Mouse (Mus musculus) hindbrain, embryonic 11.5 days (tissue): ENCODE results near the gene Clcn6. TPM values are rescaled to one million over a fixed set of nuclear protein-coding genes. Genes with fewer than 3 reads are reported as not detected.
A peak's percentile ranks its signal among the peaks of the same experiment; 100 is the strongest.

ENCODE experiments used
- ATAC-seq: fragments of 200-750 bp; cut with Nextera tagmentation; 2 replicates; pipeline ENCODE4 v1.8.0; 2017; ENCODE audit warnings: mild to moderate bottlenecking, moderate TSS enrichment, moderate library complexity; ENCODE audit not compliant: low FRiP score
- DNase-seq: peaks from one replicate; pipeline ENCODE4 v3.0.0-alpha.2; 2015; ENCODE audit warnings: low spot score
- H3K27ac ChIP-seq: fragments of 300-500 bp; sonication (generic); 2 replicates; pipeline ENCODE4 v1.5.1; 2014; ENCODE audit warnings: mild to moderate bottlenecking, low read depth, low read length
- H3K27me3 ChIP-seq: fragments of 300-500 bp; sonication (generic); 2 replicates; pipeline ENCODE4 v1.6.1; 2014; ENCODE audit warnings: mild to moderate bottlenecking, low read length, moderate library complexity, mixed read lengths; ENCODE audit not compliant: control insufficient read depth, insufficient read depth
- H3K36me3 ChIP-seq: fragments of 300-500 bp; sonication (generic); 2 replicates; pipeline ENCODE4 v1.6.1; 2014; ENCODE audit warnings: mild to moderate bottlenecking, low read length, moderate library complexity, mixed read lengths; ENCODE audit not compliant: control insufficient read depth, insufficient read depth
- H3K4me1 ChIP-seq: fragments of 300-500 bp; sonication (generic); replicated peaks from 2 replicates; pipeline ENCODE4 v1.6.1; 2014; ENCODE audit warnings: low read length, mixed read lengths; ENCODE audit not compliant: control insufficient read depth, insufficient read depth
- H3K4me2 ChIP-seq: fragments of 300-500 bp; sonication (generic); replicated peaks from 2 replicates; pipeline ENCODE4 v1.6.1; 2014; ENCODE audit warnings: mild to moderate bottlenecking, low read depth, low read length
- H3K4me3 ChIP-seq: fragments of 300-500 bp; sonication (generic); 2 replicates; pipeline ENCODE4 v1.5.1; 2014; ENCODE audit warnings: low read depth, low read length
- H3K9ac ChIP-seq: fragments of 300-500 bp; sonication (generic); 2 replicates; pipeline ENCODE4 v1.6.1; 2014; ENCODE audit warnings: low read depth, low read length
- H3K9me3 ChIP-seq: fragments of 300-500 bp; sonication (generic); 2 replicates; pipeline ENCODE4 v1.6.1; 2016; ENCODE audit warnings: low read length; ENCODE audit not compliant: control insufficient read depth
- WGBS: fragments of 180-500 bp; shearing (Covaris S2); extraction: QIAGEN DNeasy Blood & Tissue Kit; methylation state at CpG from one replicate; pipeline ENCODE4 v1.1.7; 2014; 5-methylcytosine and 5-hydroxymethylcytosine counted together
- polyA plus RNA-seq: library from polyadenylated mRNA; unstranded; fragments of >200 nt; fragmentation: Nextera tagmentation; extraction: Ambion mirVana; gene quantifications from 2 replicates; pipeline ENCODE4 v1.2.1, GENCODE M21; 2014

The Clcn6 gene
- polyA plus RNA-seq, 1 experiment from 2014 or later = 26.2 TPM

- H3K27me3 ChIP-seq = no peaks in the 10 kb centered on the region
- H3K4me3 ChIP-seq = no peak within 1 kb of the TSS
- ATAC-seq (0 out of 2 replicates have a peak, but pooled peaks have one; percentile 31), DNase-seq (no peak)
- H3K9me3 ChIP-seq = no peaks in the 10 kb centered on the region
- H3K36me3 ChIP-seq = peaks cover 6% of the 10 kb centered on the region
- WGBS = 50% methylated on average over 12 of the region's 12 CpGs
- peak within 1 kb of the TSS; percentile 48 for H3K27ac ChIP-seq
- H3K4me1 ChIP-seq = no peaks in the 10 kb centered on the region
- no peak within 1 kb of the TSS for H3K4me2 ChIP-seq
- no peak within 1 kb of the TSS for H3K9ac ChIP-seq
Observed at GRCm38 (mm10) chr4:148000202-148000772, 38.3 kb downstream of the Clcn6 start, which contains the start of gene Nppa. Gene Nppa (plus strand): TSS chr4:148000722.

GRCm38 (mm10) chr4:147995311-147995710 lies 43.3 kb downstream of the Clcn6 start:
- Histone ChIP-seq H3K4me1 (no peaks in the 10 kb centered on the region), H3K4me2 (no peak overlapping the region), H3K27me3 (no peaks in the 10 kb centered on the region), H3K4me3 (no peak overlapping the region), H3K9me3 (no peaks in the 10 kb centered on the region), H3K9ac (no peak overlapping the region), H3K36me3 (no peaks in the 10 kb centered on the region), H3K27ac (no peak overlapping the region)
- WGBS = 80% methylated on average over 3 of the region's 3 CpGs
- ATAC-seq (no peak), DNase-seq (no peak)

DNA sequence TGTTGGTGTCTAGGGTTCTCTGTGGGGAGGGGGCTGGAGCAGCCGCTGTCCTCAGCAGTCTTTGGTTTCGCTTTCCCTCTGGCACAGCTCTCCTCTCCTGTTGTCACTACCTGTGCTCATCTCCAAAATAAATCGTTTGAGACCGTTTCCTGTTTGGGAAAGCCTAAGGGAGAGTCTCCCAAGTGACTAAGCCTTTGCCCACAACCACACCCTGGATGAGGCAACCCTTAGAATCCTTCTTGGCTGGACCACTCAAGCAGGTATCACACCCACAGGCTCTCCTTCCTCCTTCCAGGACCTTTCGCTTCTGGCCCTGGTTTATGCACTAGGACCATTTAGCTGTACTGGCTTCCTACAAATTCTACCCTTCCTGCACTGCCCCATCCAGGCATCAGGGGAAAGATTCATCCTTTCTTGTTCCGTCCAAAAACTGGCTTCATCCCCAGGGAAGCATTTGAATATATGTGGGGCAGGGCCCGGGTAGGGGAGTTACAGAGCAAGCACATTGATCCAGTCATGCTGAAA lies 45.0 kb downstream of the Clcn6 start:
- no peaks in the 10 kb centered on the region for H3K36me3 ChIP-seq
- no peak for DNase-seq
- H3K4me3 ChIP-seq = no peak overlapping the region
- H3K9ac ChIP-seq = no peak overlapping the region
- H3K27me3 ChIP-seq = no peaks in the 10 kb centered on the region
- no peak overlapping the region for H3K27ac ChIP-seq
- H3K4me1 ChIP-seq = no peaks in the 10 kb centered on the region
- H3K4me2 ChIP-seq = no peak overlapping the region
- no peaks in the 10 kb centered on the region for H3K9me3 ChIP-seq
- no peak for ATAC-seq
- 71% methylated on average over 7 of the region's 7 CpGs for WGBS

DNA sequence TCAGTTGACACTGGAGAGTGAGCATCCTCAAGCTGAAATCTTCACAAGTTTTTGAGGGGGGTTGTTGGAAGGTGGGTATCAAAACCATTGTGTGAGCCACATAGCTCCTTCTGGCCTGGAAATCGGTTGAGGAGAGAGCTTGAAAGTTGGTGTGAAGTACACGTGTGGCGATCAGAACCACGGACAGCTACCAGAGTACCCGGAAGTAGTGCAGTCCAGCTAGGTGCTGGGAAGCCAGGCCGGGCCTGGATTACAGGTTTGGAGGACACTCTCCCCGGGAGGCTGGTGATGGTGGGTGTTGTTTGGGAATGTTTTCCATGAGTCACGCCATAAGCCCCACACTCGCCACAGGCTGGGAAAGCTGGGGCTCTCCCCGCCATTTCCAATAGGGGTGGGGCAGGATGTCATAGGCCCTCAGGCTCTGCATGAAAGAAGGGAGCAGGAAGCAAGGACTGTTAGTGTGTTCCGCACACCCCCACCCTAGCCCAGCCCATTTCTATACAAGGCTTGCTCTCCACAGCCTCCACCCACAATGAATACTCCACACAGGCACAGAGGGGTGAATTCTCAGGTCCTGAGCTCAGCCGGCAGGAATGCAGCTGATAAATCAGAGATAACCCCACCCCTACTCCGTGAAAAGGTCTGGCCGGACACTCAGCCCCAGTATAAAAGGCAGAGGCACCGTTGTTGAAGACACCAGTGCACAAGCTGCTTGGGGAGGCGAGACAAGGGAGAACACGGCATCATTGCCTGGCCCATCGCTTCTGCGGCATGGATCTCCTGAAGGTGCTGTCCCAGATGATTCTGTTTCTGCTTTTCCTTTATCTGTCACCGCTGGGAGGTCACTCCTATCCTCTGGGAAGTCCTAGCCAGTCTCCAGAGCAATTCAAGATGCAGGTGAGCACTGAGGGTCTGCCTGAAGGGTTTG lies 53.2 kb downstream of the Clcn6 start, which contains the start of gene Nppb:
Gene Nppb (plus strand): TSS at position 584 of the 928 bp plus-strand sequence.
- no peak within 1 kb of the TSS for H3K4me2 ChIP-seq
- no peak within 1 kb of the TSS for H3K4me3 ChIP-seq
- H3K9ac ChIP-seq = no peak within 1 kb of the TSS
- no peak for ATAC-seq
- peak; percentile 45 for DNase-seq
- no peaks in the 10 kb centered on the region for H3K9me3 ChIP-seq
- no peaks in the 10 kb centered on the region for H3K36me3 ChIP-seq
- H3K4me1 ChIP-seq = no peaks in the 10 kb centered on the region
- H3K27ac ChIP-seq = no peak within 1 kb of the TSS
- H3K27me3 ChIP-seq = no peaks in the 10 kb centered on the region
- 42% methylated on average over 20 of the region's 20 CpGs for WGBS

DNA sequence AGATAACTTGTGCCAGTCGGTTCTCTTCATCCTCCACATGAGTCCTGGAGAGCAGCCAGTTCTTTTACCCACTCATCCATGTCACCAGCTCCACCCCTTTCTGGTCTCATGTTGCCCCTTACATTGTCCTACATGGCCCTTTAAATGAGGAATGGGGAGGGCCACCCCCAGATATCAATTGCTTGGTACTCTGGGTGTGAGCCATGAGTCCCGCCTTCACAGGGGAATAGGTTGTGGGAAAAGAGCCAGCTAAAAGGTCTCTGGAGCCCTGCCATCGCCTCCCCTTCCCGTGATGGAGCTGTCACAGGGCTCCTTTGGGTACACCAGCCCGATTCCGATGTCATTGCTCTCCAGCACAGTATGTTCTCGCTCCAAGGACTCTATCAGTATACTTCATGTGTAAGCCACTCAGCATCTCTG lies 59.2 kb downstream of the Clcn6 start:
- Histone ChIP-seq H3K27me3 (no peaks in the 10 kb centered on the region), H3K9ac (no peak overlapping the region), H3K4me2 (no peak overlapping the region), H3K4me1 (no peaks in the 10 kb centered on the region), H3K9me3 (no peaks in the 10 kb centered on the region), H3K36me3 (no peaks in the 10 kb centered on the region), H3K4me3 (no peak overlapping the region), H3K27ac (no peak overlapping the region)
- 80% methylated on average over 7 of the region's 7 CpGs for WGBS
- ATAC-seq (no peak), DNase-seq (no peak)

GRCm38 (mm10) chr4:147978391-147978790 lies 60.2 kb downstream of the Clcn6 start:
- Histone ChIP-seq H3K9ac (no peak overlapping the region), H3K4me1 (no peaks in the 10 kb centered on the region), H3K27ac (no peak overlapping the region), H3K9me3 (no peaks in the 10 kb centered on the region), H3K36me3 (no peaks in the 10 kb centered on the region), H3K4me3 (no peak overlapping the region), H3K4me2 (no peak overlapping the region), H3K27me3 (no peaks in the 10 kb centered on the region)
- DNase-seq (no peak), ATAC-seq (no peak)
- WGBS = 94% methylated on average over 6 of the region's 6 CpGs

DNA sequence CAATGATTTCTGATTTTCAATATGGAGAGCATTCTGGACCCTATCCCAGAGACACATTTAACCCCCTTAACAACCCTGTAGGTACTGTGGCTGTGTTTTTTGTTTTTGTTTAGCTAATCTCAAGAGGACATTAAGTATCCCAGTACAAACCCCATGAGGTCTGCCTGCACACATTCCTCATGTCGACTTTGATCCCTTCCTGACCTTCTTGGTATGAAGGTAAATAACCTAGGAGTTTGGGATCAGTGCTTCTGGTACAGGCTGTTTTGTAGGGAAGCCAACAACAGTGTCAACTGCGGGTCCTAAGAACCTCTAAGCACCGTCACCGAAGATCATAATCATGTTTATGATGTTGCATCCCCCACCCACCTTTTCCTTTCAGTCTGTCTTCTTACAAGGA lies 60.9 kb downstream of the Clcn6 start:
- no peak overlapping the region for H3K9ac ChIP-seq
- H3K36me3 ChIP-seq = no peaks in the 10 kb centered on the region
- H3K4me2 ChIP-seq = no peak overlapping the region
- no peak overlapping the region for H3K27ac ChIP-seq
- H3K4me3 ChIP-seq = no peak overlapping the region
- H3K9me3 ChIP-seq = no peaks in the 10 kb centered on the region
- H3K4me1 ChIP-seq = no peaks in the 10 kb centered on the region
- no peak for DNase-seq
- H3K27me3 ChIP-seq = no peaks in the 10 kb centered on the region
- ATAC-seq = no peak
- 75% methylated on average over 4 of the region's 4 CpGs for WGBS

DNA sequence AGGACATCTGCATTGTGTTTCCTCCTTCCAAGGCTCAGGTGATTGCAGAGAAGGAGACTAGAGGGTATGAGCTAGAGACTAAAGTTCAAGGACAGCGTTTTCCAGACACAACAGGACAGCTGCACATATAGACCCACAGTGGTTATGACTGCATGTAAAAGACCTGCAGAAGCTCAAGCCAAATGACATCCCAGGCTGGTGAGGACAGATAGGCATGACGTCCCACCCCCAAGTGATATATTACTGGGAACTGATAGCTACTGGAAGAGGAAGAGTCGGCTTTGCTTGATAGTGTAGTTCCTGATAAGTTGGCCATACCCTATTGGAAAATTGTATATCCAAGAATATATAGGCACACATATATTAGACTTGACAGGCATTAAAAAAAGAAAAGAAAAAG lies 62.4 kb downstream of the Clcn6 start:
- Histone ChIP-seq H3K27me3 (no peaks in the 10 kb centered on the region), H3K9ac (no peak overlapping the region), H3K4me1 (no peaks in the 10 kb centered on the region), H3K9me3 (no peaks in the 10 kb centered on the region), H3K27ac (no peak overlapping the region), H3K36me3 (no peaks in the 10 kb centered on the region), H3K4me3 (no peak overlapping the region), H3K4me2 (no peak overlapping the region)
- no peak for ATAC-seq
- 79% methylated on average over 3 of the region's 3 CpGs for WGBS
- no peak for DNase-seq
